Comparison of ENCODE assay signal across 8 mouse cellular contexts in genomic region chr2:32917526-32917925, GRCm38 (mm10). TPM values are rescaled to one million over a fixed set of nuclear protein-coding genes. Genes with fewer than 3 reads are reported as not detected.
DNase-seq lines count a peak whose midpoint lies in the region; ATAC-seq and TF ChIP-seq lines count a peak whose summit lies in the region.

No protein-coding gene starts in this region.

- H3K36me3 ChIP-seq in macrophage (ENCODE audit: inconsistent target): peaks cover 48% of the 10 kb centered on the region

- H3K27ac ChIP-seq in bone marrow, adult 2 months (ENCODE audit: control insufficient read depth, insufficient read depth, low read depth, low read length, poor library complexity): peak overlapping the region; percentile 60
- H3K27ac ChIP-seq in macrophage: peak overlapping the region; percentile 85

- no peaks in the 10 kb centered on the region for H3K4me1 ChIP-seq in bone marrow, adult 2 months (ENCODE audit: control insufficient read depth, insufficient read depth, low read length)

- peak; percentile 21 to 35 for DNase-seq in spleen, adult 18-20 months
- DNase-seq in spleen, adult 12 weeks (ENCODE audit: low spot score): no peak
- DNase-seq in embryo, embryonic 10.5 days (ENCODE audit: low spot score): no peak
- no peak for DNase-seq in cerebellum, postnatal 4 days (ENCODE audit: low spot score in 2 of 2)
- DNase-seq in neural tube, embryonic 10.5 days (ENCODE audit: extremely low spot score, low spot score): no peak

- WGBS in bone marrow, adult 2 months: 12% methylated on average over 11 of the region's 11 CpGs
- WGBS in macrophage (ENCODE audit: missing documents): 2% methylated on average over 11 of the region's 11 CpGs

- H3K4me3 ChIP-seq in bone marrow, adult 2 months (replicated peaks; ENCODE audit: control insufficient read depth, low read depth, low read length): no peak overlapping the region
- no peak overlapping the region for H3K4me3 ChIP-seq in macrophage (ENCODE audit: inconsistent target)

- no peak for TF ChIP-seq POLR2A in bone marrow, adult 2 months (IDR thresholded peaks at IDR 0.05; ENCODE audit: borderline replicate concordance, control insufficient read depth, low read depth, low read length)

- ATAC-seq in hematopoietic stem cell, adult 5-6 weeks (replicated peaks in 1 of 2; ENCODE audit: insufficient read depth in 1 of 2, low FRiP score in 2 of 2, low TSS enrichment in 1 of 2, low read depth in 1 of 2, poor library complexity in 2 of 2, severe bottlenecking in 2 of 2): peak; percentile 72 to 83

- peaks cover 60% of the 10 kb centered on the region for H3K79me2 ChIP-seq in macrophage (ENCODE audit: inconsistent target)

- no peak for TF ChIP-seq CTCF in bone marrow, adult 2 months (IDR thresholded peaks at IDR 0.05; ENCODE audit: control insufficient read depth, insufficient read depth, low read length)

RNA-seq across cellular contexts. Expression of gene Fam129b, which starts 41.6 kb away (rescaled TPM):
- polyA plus RNA-seq in bone marrow, adult 2 months (2011; ENCODE audit: insufficient read depth, insufficient read length, low replicate concordance, missing spikeins): 2.1 and 9.9 TPM in 2 replicates
- total RNA-seq in hematopoietic stem cell, adult 5-6 weeks (2017): 26.5 and 33.9 TPM in 2 replicates
- 100 to 1,000 TPM in 13 of 26 experiments, 10 to 100 TPM in 13; 35.9 to 648 (median 91.5) TPM for total RNA-seq in macrophage (2018; cell fraction: chromatin; rRNA removed)
- total RNA-seq in macrophage (2018; cell fraction: cytosol; rRNA removed): 100 to 1,000 TPM in 14 of 26 experiments, 10 to 100 TPM in 12; 52.3 to 460 (median 164) TPM
- 100 to 1,000 TPM in 13 of 26 experiments, 10 to 100 TPM in 13; 39.2 to 371 (median 100) TPM for total RNA-seq in macrophage (2018; cell fraction: nucleus; rRNA removed)
- 117 to 240 TPM (median 185 TPM) in 3 replicates for polyA plus RNA-seq in macrophage (2018)

RNA-seq across cellular contexts. Expression of gene Rpl12, which starts 43.8 kb away (rescaled TPM):
- 32.7 and 113 TPM in 2 replicates for polyA plus RNA-seq in bone marrow, adult 2 months (2011; ENCODE audit: insufficient read depth, insufficient read length, low replicate concordance, missing spikeins)
- total RNA-seq in hematopoietic stem cell, adult 5-6 weeks (2017): 2,548 and 2,599 TPM in 2 replicates
- total RNA-seq in macrophage (2018; cell fraction: chromatin; rRNA removed): 100 to 1,000 TPM in 14 of 26 experiments, 10 to 100 TPM in 12; 49.4 to 246 (median 102) TPM
- 1,000 to 10,000 TPM in 1 of 26 experiments, 100 to 1,000 TPM in 25; 247 to 1,058 (median 502) TPM for total RNA-seq in macrophage (2018; cell fraction: cytosol; rRNA removed)
- total RNA-seq in macrophage (2018; cell fraction: nucleus; rRNA removed): 100 to 1,000 TPM in 14 of 26 experiments, 10 to 100 TPM in 12; 77.9 to 417 (median 104) TPM
- polyA plus RNA-seq in macrophage (2018): 494 to 663 TPM (median 662 TPM) in 3 replicates

RNA-seq across cellular contexts. Expression of gene Lrsam1, which starts 43.9 kb away (rescaled TPM):
- polyA plus RNA-seq in bone marrow, adult 2 months (2011; ENCODE audit: insufficient read depth, insufficient read length, low replicate concordance, missing spikeins): 2.3 and 4.1 TPM in 2 replicates
- 4.9 and 5.1 TPM in 2 replicates for total RNA-seq in hematopoietic stem cell, adult 5-6 weeks (2017)
- total RNA-seq in macrophage (2018; cell fraction: chromatin; rRNA removed): 100 to 1,000 TPM in 7 of 26 experiments, 10 to 100 TPM in 19; 12.7 to 176 (median 74.9) TPM
- total RNA-seq in macrophage (2018; cell fraction: cytosol; rRNA removed): 10 to 100 TPM; 10.0 to 24.4 (median 16.4) TPM
- total RNA-seq in macrophage (2018; cell fraction: nucleus; rRNA removed): 10 to 100 TPM; 10.4 to 84.4 (median 31.7) TPM
- 12.2 to 17.5 TPM (median 12.3 TPM) in 3 replicates for polyA plus RNA-seq in macrophage (2018)

Comparison
In these comparisons a context has a peak if more than half of its experiments do, and no peak if none do; other contexts are left out.
1. DNase-seq: peak in spleen, adult 18-20 months (2 of 2); none in spleen, adult 12 weeks (single experiment), embryo, embryonic 10.5 days (single experiment), cerebellum, postnatal 4 days (0 of 2) and neural tube, embryonic 10.5 days (single experiment).
2. RNA of gene Fam129b, which starts 41.6 kb away (polyA plus RNA-seq): 117 to 240 TPM in macrophage; 2.1 to 9.9 TPM in bone marrow, adult 2 months; every median in the first group is over 10 times any median in the second.